Mouse (Mus musculus) gastrocnemius, postnatal 10 days (tissue): ENCODE results near the gene Kdm7a. TPM values are rescaled to one million over a fixed set of nuclear protein-coding genes. Genes with fewer than 3 reads are reported as not detected.

Experiments used
- total RNA-seq, 2 experiments: library from RNA; stranded (reverse); gene quantifications; 2 replicates each; pipeline ENCODE4 v1.2.3; 2021

The Kdm7a gene
- total RNA-seq, 2 experiments from 2014 or later, result 15.8 to 16.3 TPM

Other genes starting within 250 kb of the Kdm7a start
- 1 to 10 TPM; 5.9 to 6.6 TPM for gene Parp12, start 88.4 kb downstream of the Kdm7a start, total RNA-seq
- 10 to 100 TPM; 21.0 to 32.2 TPM for gene Slc37a3, start 170.9 kb upstream of the Kdm7a start, total RNA-seq
- under 1 TPM in 1 of 2 experiments, not detected in 1; 0.16 TPM for gene Rab19, start 174.4 kb upstream of the Kdm7a start, total RNA-seq
- 10 to 100 TPM; 30.4 to 31.8 TPM for gene Mkrn1, start 213.7 kb upstream of the Kdm7a start, total RNA-seq